Mouse (Mus musculus) retina, embryonic 14.5 days (tissue): ENCODE measurements around the gene Olfr209.
"Not testable (repeated sequence)": the region's sequence is repeated elsewhere in the genome, so short reads cannot be mapped to it uniquely, and the experiment has no call there.

Source experiments
- DNase-seq: peaks from one replicate; pipeline ENCODE4 v3.0.0-alpha.2; 2015; ENCODE audit warnings: low spot score

Gene Olfr209

DNA sequence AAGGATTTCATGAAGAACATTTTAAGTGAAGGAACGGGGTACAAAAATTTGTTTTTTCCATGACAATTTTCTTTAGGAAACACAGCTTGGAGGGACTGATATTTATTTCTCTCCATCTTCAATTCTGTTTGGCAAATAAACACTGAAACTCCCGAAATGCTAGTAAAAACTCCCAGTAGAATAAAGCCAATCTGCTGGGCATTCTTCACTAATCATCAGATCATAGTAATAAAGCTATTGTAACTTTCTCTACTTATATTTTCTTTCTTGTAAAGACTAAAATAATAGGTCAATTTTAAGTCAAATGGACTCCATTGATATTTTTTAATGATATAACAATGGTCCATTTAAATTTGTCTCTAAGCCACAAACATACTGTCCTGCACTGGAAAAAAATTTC, at the start of gene Olfr209:
Gene Olfr209 (minus strand): TSS at position 101 of the 400 bp plus-strand sequence.
- no peak for DNase-seq

DNA sequence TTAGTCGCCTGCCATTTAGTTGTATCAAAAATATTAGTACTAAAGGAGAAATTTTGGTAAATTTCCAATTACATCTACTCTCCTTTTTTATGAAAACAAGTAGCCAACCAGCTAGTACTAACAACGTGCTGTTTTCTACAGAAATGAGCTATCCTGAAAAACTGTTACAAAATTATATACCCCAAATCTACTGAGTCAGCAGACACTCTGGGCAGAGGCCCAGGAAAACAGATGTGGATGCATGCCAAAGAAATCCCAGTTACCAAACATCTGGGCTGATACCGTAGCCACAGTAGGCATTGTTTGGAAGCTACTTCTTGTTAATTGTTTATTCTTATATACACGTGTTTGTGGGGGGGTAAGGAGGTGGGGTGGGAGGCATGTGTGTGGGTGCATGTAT, 49.7 kb upstream of the Olfr209 start:
- no peak for DNase-seq

DNA sequence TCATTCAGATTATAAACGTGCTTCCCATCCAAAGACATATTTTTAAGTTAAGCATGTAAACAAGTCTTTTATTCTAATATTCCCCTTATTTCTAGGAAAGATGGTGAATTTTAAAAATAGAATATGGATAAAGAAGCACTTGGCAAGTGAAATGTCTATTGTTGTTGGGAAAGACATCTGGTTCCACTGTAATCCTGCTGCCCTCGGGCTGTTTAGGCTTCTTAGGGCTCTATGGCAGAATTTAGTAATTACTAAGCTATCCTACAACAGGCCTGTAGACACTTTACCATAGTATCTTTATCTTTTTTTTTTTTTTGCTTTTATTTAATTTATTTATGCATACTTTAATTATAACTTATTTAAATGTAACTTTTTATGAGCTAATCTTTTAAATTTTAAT, 46.0 kb upstream of the Olfr209 start:
- no peak for DNase-seq

DNA sequence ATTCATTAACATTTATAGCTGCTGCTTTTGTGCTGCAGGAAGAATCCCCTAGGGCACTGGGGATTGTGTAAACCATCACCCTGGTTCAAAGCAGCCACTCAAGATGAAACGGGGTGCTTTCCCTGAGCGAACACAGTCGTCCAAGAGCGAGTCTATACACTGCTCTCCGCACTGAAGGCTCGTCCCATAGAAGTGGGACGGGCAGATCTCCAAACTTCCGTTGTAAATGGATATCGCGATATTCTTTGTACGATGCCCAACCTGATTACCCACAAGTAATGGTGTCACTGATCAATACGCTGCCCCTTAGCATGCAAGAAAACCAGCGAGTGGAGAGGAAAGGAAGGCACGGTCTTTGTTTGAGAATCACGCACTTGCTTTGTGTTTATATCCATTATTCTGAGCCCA, 45.6 kb upstream of the Olfr209 start:
- no peak for DNase-seq

DNA sequence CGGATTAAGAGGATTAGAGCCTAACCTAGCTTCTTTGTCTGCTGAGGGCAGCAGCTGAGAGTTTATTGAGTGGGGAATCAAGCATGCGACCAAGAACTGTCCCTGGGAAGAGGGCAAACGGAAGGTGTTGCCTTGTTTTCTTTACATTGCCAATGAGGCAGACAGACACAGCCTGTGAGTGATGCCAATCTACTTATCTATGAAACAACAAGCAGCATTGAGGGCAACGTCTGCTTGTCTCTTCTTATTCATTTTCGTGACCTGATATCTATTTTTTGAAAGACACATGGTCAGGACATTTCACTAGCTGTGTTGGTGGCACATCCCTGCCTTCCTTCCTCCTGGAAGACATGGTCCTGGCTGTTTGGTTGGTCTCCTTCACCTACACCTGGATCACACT, 43.2 kb upstream of the Olfr209 start, which contains the start of gene Gabrr3:
Gene Gabrr3 (plus strand): TSS at position 301 of the 400 bp plus-strand sequence.
- no peak for DNase-seq

DNA sequence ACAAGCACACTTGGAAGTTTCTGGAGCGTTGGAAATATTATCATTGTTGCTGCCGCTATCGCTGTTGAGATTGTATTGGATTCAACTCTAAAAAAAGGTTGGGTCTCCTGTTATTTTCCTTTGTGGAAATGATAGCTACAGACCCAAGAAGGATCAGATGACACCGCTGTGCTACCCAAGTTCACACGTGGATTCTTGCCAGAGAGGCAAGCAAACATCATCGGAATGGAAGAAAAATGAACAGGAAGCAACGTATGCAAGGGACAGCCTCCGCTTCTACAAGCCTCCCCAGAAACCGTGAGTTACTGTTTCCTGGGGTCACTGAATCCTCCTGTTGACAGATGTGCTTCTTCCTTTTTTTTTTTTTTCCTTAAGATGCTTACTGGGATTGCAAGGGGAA, 41.0 kb upstream of the Olfr209 start:
- DNase-seq, result no peak

DNA sequence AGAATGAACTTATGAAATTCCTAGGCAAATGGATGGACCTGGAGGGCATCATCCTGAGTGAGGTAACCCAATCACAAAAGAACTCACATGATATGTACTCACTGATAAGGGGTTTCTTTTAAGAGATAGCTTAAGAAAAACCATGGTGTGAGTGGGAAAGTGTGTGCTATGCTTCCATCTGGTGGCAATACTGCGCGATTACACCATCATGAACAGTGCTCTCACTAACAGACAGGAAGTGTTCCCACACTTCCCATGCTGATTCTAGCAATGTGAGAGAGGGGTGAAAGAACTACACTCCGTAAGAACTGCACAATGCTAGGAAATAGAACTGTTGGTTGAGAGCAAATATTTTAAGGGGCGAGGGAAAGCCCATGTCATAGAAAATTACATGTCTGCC, 39.9 kb upstream of the Olfr209 start:
- peak; percentile 76 for DNase-seq

DNA sequence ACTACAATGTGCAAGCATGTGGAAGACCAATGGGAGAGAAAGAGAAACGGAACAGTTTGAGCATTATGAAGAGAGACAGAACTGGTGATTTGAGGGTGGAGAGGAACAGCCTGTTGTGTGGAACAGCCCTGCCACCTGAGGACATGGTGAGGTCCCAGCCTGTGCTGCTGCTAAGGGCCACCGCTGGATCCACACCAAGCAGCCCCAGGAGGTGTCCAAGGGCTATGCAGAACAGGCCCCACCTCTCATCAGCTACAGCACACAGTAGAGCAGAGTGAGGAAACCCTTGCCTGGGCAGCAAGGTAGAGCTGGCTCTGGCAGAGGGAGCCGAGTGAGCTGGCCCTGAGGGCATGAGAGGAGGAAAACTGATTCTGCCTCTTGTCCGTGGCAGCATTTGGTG, 38.2 kb upstream of the Olfr209 start:
- DNase-seq, result no peak

DNA sequence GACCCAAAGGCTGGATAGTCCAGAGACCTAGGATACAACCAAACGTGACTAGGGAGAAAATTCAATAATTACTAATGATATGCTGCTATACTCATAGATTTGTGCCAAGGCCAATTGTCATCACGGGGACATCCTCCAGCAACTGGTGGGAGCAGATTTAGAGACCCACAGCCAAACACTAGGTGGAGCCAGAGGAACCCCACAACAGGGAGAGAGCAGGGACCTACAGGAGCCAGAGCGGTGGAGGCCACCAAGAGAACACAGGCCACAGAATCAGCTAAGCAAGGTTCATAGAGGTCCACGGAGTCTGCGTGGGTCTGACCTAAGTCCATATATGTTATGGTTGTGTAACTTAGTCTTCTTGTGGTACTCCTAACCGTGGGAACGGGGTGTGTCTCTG, 37.3 kb upstream of the Olfr209 start:
- peak; percentile 27 for DNase-seq

DNA sequence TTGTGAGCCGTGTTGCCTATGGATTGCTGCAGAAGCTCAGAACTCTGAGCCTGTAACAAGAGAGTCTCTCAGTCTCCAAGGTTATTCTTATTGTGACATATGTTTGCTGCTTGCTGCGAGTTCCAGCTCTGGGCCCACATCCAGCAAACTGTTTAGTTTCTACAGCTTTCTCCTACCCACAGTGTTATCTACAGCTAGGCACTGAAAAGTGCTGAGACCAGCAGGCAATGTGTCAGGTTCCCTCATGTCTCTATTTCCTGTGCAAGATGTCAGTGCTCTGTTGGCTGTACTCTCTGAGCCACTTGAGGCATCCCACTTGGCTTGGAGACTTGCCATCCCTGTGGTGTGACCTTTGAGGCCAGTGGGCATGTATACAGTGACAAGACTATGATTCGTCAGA, 29.5 kb upstream of the Olfr209 start:
- DNase-seq, result no peak

DNA sequence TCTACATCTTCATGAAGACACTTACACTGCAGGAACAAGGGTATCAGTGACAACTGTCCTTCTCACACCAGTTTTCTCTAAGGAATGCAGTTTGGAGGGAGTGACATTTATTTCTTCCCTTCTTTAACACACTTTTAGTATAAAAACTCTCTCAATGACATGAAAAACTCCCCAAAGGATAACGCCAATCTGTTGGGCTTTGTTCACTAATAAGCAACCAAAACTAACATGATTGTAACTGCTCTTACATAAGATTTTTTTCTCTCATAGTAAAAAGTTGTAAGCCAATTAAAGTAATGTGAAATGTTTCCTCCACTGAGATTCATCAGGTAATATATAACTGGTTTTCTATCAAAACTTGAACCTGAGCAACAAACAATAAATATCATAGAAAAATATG, 14.6 kb downstream of the Olfr209 start, which contains the start of gene Olfr206:
Gene Olfr206 (minus strand): TSS at position 101 of the 400 bp plus-strand sequence.
- DNase-seq, result no peak

DNA sequence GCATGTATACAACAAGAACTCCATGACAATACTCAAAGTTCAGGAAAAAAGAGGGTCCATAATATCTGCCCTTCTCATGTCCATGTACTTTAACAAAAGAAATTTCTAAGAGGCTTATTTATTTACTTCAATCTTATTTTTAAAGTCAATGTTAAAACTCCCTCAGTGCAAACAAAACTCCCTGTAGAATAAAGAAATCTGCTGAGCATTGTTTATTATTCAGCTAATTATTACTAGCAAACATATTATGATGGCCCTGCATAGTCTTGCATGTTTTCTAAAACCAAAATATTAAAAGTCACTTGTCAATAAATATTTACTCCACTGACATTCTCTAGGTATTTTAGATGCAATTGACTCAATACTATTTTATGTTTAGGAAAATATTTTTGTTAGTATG, 32.8 kb downstream of the Olfr209 start, which contains the start of gene Olfr205:
Gene Olfr205 (minus strand): TSS at position 101 of the 400 bp plus-strand sequence.
- no peak for DNase-seq

DNA sequence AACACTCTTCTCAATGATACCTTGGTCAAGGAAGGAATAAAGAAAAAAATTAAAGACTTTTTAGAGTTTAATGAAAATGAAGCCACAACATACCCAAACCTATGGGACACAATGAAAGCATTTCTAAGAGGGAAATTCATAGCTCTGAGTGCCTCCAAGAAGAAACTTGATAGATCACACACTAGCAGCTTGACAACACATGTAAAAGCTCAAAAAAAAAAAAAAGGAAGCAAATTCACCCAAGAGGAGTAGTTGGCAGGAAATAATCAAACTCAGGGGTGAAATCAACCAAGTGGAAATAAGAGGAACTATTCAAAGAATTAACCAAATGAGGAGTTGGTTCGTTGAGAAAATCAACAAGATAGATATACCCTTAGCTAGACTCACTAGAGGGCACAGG, 40.5 kb downstream of the Olfr209 start:
- not testable (repeated sequence) for DNase-seq

DNA sequence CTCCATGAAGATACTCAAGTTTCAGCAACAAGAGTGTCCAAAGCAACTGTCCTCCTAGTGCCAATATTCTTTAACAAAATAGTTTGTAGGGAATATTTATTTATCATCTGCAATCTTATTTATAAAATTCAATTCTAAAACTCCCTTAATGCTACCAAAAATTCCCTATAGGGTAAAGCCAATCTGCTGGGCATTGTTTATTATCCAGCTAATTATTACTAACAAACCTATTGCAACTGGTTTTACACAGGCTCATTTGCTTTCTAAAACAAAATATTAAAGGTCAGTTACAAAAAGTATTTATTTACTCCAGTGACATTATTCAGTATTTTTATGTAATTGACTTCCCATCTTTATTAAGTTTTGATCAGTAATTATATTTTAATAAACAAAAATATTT, 45.6 kb downstream of the Olfr209 start, which contains the start of gene Olfr204:
Gene Olfr204 (minus strand): TSS at position 101 of the 400 bp plus-strand sequence.
- no peak for DNase-seq
